Mouse (Mus musculus) olfactory bulb, adult 2 months (tissue): ENCODE measurements at regions not wholly inside any gene's neighbourhood (a gene's known extent, or its start where the extent isn't known, plus 50 kb on each side); places are given as distances from the start of the nearest gene placed in this dataset.

Source experiments
- CTCF ChIP-seq: fragments of 200-500 bp; IDR thresholded peaks from 2 replicates; pipeline ENCODE4 v1.5.1; 2012; ENCODE audit warnings: low read depth, mild to moderate bottlenecking, low read length, moderate library complexity; ENCODE audit not compliant: insufficient read depth
- POLR2A ChIP-seq: fragments of 200-500 bp; IDR thresholded peaks from 2 replicates; pipeline ENCODE4 v1.6.1; 2012; ENCODE audit warnings: mild to moderate bottlenecking, low read depth, low read length, moderate library complexity; ENCODE audit not compliant: insufficient read depth

GRCm38 (mm10) chr15:59203850-59204625 lies 314.9 kb downstream of the Gm49356 start:
- TF ChIP-seq POLR2A, result no peak
- no peak for TF ChIP-seq CTCF
